Mouse (Mus musculus) cerebellum, adult 2 months (tissue): ENCODE measurements around the gene Ankrd36.

Experiments
- CTCF ChIP-seq: fragments of 200-500 bp; IDR thresholded peaks from 2 replicates; pipeline ENCODE4 v1.5.1; 2011; ENCODE audit warnings: low read depth, mild to moderate bottlenecking, control low read depth, low read length, moderate library complexity, borderline replicate concordance; ENCODE audit not compliant: insufficient read depth
- POLR2A ChIP-seq: fragments of 200-500 bp; IDR thresholded peaks from 2 replicates; pipeline ENCODE4 v1.6.1; 2011; ENCODE audit warnings: low read length, control low read depth, borderline replicate concordance; ENCODE audit not compliant: insufficient read depth

- no peak for TF ChIP-seq POLR2A
- TF ChIP-seq CTCF: no peak
Measured at GRCm38 (mm10) chr11:5541230-5541798, 28.2 kb upstream of the Ankrd36 start.
